Comparison of ENCODE assay signal across 10 mouse cellular contexts in genomic region chr12:102112491-102112890, GRCm38 (mm10). TPM values are rescaled to one million over a fixed set of nuclear protein-coding genes. Genes with fewer than 3 reads are reported as not detected.
DNase-seq lines count a peak whose midpoint lies in the region; ATAC-seq and TF ChIP-seq lines count a peak whose summit lies in the region.
"Had no signal": no experiment of that assay in that cellular context is flagged by ENCODE, and none has a peak within 500 bp of the region (broad histone marks: within the 10 kb centered on the region; RNA-seq: fewer than 3 reads in every experiment).

No protein-coding gene starts in this region.

- no peak for TF ChIP-seq POLR2A in cerebellum, adult 2 months (IDR thresholded peaks at IDR 0.05; ENCODE audit: borderline replicate concordance, insufficient read depth, low read length)

- H3K4me2 ChIP-seq in forebrain, embryonic 14.5 days (ENCODE audit: low read length) = no peak overlapping the region
- no peak overlapping the region for H3K4me2 ChIP-seq in forebrain, embryonic 11.5 days (ENCODE audit: low read depth, low read length, severe bottlenecking)
- H3K4me2 ChIP-seq: heart, embryonic 13.5 days had no signal

- no peak overlapping the region for H3K27ac ChIP-seq in forebrain, embryonic 14.5 days (ENCODE audit: low read depth, low read length)
- no peak overlapping the region for H3K27ac ChIP-seq in forebrain, embryonic 11.5 days (ENCODE audit: low read depth, low read length)
- H3K27ac ChIP-seq in cerebellum, adult 2 months (ENCODE audit: insufficient read depth, low read length) = no peak overlapping the region
- H3K27ac ChIP-seq: heart, embryonic 13.5 days had no signal

- no peaks in the 10 kb centered on the region for H3K27me3 ChIP-seq in forebrain, embryonic 14.5 days (replicated peaks; ENCODE audit: control insufficient read depth, insufficient read depth, low read length)
- no peaks in the 10 kb centered on the region for H3K27me3 ChIP-seq in forebrain, embryonic 11.5 days (ENCODE audit: control insufficient read depth, insufficient read depth, low read length)
- H3K27me3 ChIP-seq in cerebellum, adult 2 months (ENCODE audit: control insufficient read depth, insufficient read depth, low read length) = no peaks in the 10 kb centered on the region
- H3K27me3 ChIP-seq: heart, embryonic 13.5 days had no signal

- DNase-seq in forebrain, embryonic 14.5 days (ENCODE audit: low spot score) = peak; percentile 86
- no peak for DNase-seq in forebrain, embryonic 11.5 days (ENCODE audit: low spot score)
- peak; percentile 35 for DNase-seq in right cerebral cortex, adult 18-20 months
- no peak for DNase-seq in right cerebral cortex, postnatal 25 days
- peak; percentile 42 for DNase-seq in lung, postnatal 14 days
- no peak for DNase-seq in cerebellum, adult 18-20 months
- no peak for DNase-seq in cerebellum, adult 2 months
- DNase-seq in spleen, postnatal 4 days (ENCODE audit: low spot score in 2 of 2) = no peak

- TF ChIP-seq CTCF in cerebellum, adult 2 months (IDR thresholded peaks at IDR 0.05; ENCODE audit: borderline replicate concordance, insufficient read depth, low read depth, low read length) = no peak

- H3K9ac ChIP-seq in forebrain, embryonic 14.5 days (ENCODE audit: low read length) = no peak overlapping the region
- H3K9ac ChIP-seq in forebrain, embryonic 11.5 days (ENCODE audit: low read length) = no peak overlapping the region
- H3K9ac ChIP-seq: heart, embryonic 13.5 days had no signal

- WGBS in forebrain, embryonic 14.5 days = 22% methylated on average over 4 of the region's 4 CpGs
- WGBS in forebrain, embryonic 11.5 days = 61% methylated on average over 4 of the region's 4 CpGs
- 68% methylated on average over 4 of the region's 4 CpGs for WGBS in cerebellum, adult 2 months

- no peaks in the 10 kb centered on the region for H3K36me3 ChIP-seq in forebrain, embryonic 14.5 days (ENCODE audit: control insufficient read depth, insufficient read depth, low read length)
- no peaks in the 10 kb centered on the region for H3K36me3 ChIP-seq in forebrain, embryonic 11.5 days (ENCODE audit: control insufficient read depth, insufficient read depth, low read length)
- H3K36me3 ChIP-seq: heart, embryonic 13.5 days had no signal

- ATAC-seq in forebrain, embryonic 14.5 days = peak; percentile 90
- ATAC-seq in forebrain, embryonic 11.5 days (replicated peaks; ENCODE audit: low FRiP score) = no peak

- H3K9me3 ChIP-seq in forebrain, embryonic 14.5 days (replicated peaks; ENCODE audit: control insufficient read depth, low read length) = no peaks in the 10 kb centered on the region
- H3K9me3 ChIP-seq in forebrain, embryonic 11.5 days (ENCODE audit: control insufficient read depth, low read length) = no peaks in the 10 kb centered on the region
- H3K9me3 ChIP-seq: heart, embryonic 13.5 days had no signal

- H3K4me1 ChIP-seq in forebrain, embryonic 14.5 days (ENCODE audit: control insufficient read depth, insufficient read depth, low read length) = peaks cover 11% of the 10 kb centered on the region
- peaks cover 10% of the 10 kb centered on the region for H3K4me1 ChIP-seq in forebrain, embryonic 11.5 days (replicated peaks; ENCODE audit: control insufficient read depth, insufficient read depth, low read length)
- no peaks in the 10 kb centered on the region; the same call in 1 of the 2 replicates for H3K4me1 ChIP-seq in cerebellum, adult 2 months (ENCODE audit: control insufficient read depth, insufficient read depth, low read length)

- H3K4me3 ChIP-seq in forebrain, embryonic 14.5 days (ENCODE audit: low read depth, low read length) = no peak overlapping the region
- H3K4me3 ChIP-seq in forebrain, embryonic 11.5 days (ENCODE audit: low read depth, low read length) = no peak overlapping the region
- no peak overlapping the region for H3K4me3 ChIP-seq in cerebellum, adult 2 months (replicated peaks; ENCODE audit: insufficient read depth, low read depth, low read length)
- H3K4me3 ChIP-seq: heart, embryonic 13.5 days had no signal

RNA-seq across cellular contexts. Expression of gene Slc24a4, which starts 16.0 kb away (rescaled TPM):
- polyA plus RNA-seq in forebrain, embryonic 14.5 days (2014; fragmentation: Nextera tagmentation; extraction: Ambion mirVana) = 0.74 and 1.1 TPM in 2 replicates
- 0.13 and 0.16 TPM in 2 replicates for polyA plus RNA-seq in forebrain, embryonic 11.5 days (2014; fragmentation: Nextera tagmentation; extraction: Ambion mirVana)
- 3.4 TPM in 2 replicates for polyA plus RNA-seq in cerebellum, adult 2 months (2012; rRNA removed)
- polyA plus RNA-seq: small intestine, adult 2 months had no signal

Comparison
In these comparisons a context has a peak if more than half of its experiments do, and no peak if none do; other contexts are left out.
1. DNase-seq: peak in forebrain, embryonic 14.5 days (single experiment), right cerebral cortex, adult 18-20 months (single experiment) and lung, postnatal 14 days (single experiment); none in forebrain, embryonic 11.5 days (single experiment), right cerebral cortex, postnatal 25 days (single experiment), cerebellum, adult 18-20 months (0 of 2), cerebellum, adult 2 months (0 of 2) and spleen, postnatal 4 days (0 of 2).